Mouse (Mus musculus) spleen, embryonic (tissue): ENCODE results near the gene Ddx3x.
"Not testable (repeated sequence)": the region's sequence is repeated elsewhere in the genome, so short reads cannot be mapped to it uniquely, and the experiment has no call there.

Experiments
- CTCF ChIA-PET: fragments of 350-600 bp; sonication (Branson Sonifier 250); formaldehyde crosslinking; loops from one replicate; lab custom pipeline; 2022; lab: Charles Lee

Gene Ddx3x

DNA sequence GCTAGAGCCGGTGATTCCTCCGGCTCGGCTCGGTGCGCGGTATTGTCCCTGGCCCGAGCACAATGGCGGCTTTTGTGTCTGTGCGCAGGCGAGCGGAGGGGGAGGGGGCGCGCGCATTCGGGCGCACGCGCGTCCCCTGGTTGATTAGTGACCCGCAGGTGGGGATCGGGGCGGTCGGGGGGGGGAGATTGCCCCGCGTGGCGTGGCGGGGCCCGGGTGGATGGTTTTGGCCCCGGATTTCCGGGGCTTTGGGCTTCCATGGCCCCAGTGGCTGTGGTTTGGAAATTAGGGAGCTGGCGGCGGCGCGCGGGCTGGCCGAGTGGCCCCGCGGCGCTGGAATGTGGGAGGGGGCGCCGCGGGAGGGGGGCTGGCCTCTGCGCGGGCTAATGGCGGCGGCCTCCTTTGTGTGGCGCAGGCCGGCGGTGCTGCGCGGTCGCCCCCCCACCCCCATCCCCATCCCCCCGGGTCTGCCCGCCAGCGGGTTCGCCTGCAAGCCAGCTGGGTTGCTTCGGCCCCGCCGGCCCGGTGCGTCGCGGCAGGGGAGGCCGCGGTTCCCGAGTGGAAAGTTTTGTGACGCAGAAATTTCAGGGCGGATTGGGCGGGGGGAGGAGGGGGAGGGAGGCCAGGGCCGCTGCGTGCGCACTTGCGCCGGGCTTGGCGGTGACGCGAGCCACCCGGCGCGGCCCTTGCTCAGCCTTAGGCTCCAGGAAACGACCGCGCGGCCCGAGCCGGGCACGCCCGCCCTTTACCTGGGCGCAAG lies 739 bp downstream of the Ddx3x start:
- CTCF ChIA-PET: interaction anchor here (0.7 kb wide), 1 partner anchor 8 kb away, joined by 3 read pairs; no protein-coding TSS in a partner anchor

DNA sequence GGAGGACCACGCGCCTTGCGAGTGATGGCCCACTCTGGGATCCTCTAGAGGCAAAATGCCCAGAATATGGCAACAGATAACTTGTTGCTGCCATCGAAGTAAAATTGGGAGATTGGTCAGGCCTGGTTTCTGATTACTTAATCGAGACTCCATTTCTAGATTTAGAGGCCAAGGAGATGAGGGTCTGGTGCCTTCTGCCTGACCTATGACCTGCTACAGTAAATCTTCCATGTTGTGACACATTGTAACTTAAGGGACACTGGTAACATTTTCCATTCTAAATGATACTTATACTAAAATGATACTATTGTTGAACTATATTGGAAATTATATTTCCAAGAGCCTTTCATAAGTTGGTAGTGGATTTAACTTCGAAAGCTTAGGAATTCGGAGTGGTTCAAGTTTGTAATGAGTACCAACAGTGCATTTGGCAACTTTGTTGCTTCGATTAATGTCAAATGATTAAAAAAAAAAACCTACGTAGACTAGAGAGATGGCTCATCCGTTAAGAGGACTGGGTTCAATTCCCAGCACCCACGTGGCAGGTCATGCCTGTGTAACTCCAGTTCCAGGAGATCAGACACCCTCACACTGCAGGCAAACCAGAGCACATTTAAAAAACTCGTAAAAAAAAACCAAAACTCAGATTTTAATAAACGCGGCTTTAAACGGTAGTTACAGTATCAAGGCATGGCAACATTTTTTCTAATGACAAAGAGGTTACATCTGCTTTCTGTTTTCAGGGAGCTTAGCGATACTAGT lies 1.5 kb downstream of the Ddx3x start:
- CTCF ChIA-PET: interaction anchor here (0.7 kb wide), 1 partner anchor 9 kb away, joined by 3 read pairs; no protein-coding TSS in a partner anchor

DNA sequence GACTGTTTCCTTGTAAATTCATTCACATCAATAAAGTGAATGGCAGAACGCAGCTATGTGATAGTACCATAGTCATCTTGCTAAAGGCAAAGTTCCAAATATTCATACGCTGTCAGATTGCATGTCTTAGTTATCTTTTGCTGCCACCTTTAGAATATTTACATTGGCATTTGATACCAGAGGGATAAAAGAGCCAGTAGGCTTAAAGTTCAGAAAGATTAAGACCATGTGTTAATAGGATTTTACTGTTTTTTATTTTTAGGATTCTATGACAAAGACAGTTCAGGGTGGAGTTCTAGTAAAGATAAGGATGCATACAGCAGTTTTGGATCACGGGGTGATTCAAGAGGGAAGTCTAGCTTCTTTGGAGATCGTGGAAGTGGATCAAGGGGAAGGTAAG lies 5.0 kb downstream of the Ddx3x start:
- CTCF ChIA-PET: no interaction called here

DNA sequence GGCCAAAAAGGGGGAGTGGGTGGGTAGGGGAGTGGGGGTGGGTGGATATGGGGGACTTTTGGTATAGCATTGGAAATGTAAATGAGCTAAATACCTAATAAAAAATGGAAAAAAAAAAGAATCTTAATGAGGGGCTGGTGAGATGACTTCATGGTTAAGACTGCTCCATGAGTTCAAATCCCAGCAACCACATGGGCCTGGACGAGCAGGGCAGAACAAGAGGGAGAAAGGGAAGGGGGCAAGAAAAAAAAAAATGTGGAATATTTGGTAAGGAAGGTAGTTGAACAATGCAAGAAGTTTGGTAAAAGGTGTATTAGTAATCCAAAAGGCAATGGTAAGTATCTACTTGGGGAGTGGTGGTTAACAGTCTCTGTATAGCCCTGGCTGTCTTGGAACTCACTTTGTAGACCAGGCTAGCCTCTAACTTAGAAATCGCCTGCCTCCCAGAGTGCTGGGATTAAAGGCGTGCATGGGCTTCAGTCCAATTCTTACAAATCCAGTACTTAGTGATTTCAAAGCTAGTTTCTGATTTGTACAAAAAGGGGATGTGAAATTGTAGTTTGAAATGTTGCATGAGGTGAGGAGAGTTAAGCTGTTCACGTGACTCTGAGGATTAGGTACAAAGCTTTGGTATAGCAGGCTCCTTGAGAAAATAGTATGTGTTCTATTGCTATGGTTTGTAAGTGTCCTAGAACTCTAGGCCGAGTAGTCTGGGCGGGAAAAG lies 13.9 kb downstream of the Ddx3x start:
- CTCF ChIA-PET: interaction anchor here (0.6 kb wide), 2 partner anchors 9 to 14 kb away, joined by 5 to 8 read pairs; no protein-coding TSS in a partner anchor

DNA sequence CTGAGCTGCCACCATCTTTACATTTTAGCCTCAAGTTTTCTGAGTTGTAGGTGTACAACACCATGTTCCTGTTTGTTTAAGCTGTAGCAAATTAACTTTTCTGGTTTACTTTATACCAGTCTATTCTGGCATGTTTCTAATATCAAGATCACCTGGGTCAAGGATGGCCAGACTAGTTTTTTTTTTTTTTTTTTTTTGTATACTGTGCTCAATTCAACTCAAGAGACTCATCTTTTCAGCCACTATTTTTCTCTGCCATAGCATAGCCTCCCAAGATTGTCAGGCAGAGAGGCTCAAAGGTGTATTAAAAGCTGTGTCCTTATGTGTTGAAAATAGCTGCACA lies 14.4 kb downstream of the Ddx3x start:
- CTCF ChIA-PET: interaction anchor here (0.6 kb wide), 3 partner anchors 9 to 67 kb away, joined by 5 to 8 read pairs (median 7); no protein-coding TSS in a partner anchor

DNA sequence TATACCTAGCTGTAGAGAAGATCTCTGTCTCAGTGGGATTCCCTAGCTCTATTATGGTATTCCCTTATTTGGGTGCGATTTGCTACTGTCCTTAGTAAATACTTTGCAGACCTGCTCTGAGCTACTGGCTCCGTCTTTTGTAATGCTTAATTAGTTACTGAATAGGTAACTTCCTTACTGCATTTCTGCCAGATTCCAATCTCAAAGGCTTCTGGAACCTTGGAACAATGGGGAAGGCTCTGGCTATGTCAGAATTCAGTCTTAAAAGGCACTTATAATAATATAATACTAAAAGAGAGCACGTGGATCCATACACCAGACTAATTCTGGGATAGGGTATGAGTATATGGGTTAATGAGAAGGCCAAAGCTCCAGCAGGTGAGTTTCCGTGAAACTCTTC lies 15.5 kb downstream of the Ddx3x start:
- CTCF ChIA-PET: not testable (repeated sequence)

DNA sequence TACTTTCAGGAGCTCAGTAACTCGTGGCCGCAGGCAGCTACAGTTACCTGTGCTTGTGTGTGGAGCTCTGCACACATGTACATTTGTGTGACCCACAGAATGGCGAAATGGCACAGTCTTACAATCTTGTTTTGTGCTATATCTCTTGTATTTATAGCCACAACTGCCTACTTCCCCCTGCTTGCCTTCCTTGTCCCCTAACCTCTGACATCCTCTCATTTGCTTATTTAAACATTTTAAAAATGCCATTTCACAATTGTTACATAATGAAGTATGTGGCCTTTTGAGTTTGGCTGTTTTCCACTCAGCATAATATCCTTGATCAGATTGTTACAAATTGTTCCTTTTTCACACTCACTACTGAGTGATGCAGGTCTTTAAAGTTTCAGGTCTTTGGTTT lies 25.4 kb downstream of the Ddx3x start:
- CTCF ChIA-PET: no interaction called here

DNA sequence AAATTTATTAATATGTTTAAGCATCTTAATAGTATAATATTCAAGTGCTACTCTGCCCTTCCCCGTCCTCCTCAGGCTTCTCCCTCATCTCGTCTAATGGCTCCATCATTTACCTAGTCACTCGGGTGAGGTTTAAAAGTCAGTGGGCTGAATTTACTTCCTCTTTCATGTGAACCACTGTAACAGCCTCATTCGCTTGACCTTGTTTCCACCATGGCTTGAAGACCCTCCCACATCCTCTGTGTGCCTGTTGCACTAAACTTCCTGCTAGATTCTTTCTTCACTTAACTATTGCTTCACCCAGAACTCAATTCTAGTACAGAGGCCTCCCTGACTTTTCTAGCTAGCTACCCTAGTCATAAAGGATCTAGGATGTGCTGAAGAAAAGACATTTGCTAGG lies 30.6 kb downstream of the Ddx3x start:
- CTCF ChIA-PET: no interaction called here

DNA sequence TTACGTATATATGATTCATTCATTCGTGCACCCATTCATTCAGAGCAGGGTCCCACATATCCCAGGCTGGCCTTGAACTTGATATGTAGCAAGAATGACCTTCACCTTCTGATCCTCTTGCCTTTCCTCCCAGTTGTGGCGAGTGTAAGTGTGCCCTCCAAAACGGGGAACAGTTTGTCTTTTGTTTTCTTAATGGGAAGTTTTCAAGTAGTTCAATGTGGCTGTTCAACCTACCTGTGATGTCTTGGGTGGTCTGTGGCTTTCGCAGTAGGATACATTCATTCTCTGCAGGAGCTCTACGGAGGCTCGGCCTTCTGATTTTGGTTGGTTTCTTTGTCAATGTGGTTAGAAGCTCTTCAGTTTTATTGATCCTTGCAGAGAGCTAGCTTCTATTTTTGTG lies 48.8 kb downstream of the Ddx3x start:
- CTCF ChIA-PET: interaction anchor here (0.6 kb wide), 1 partner anchor 75 kb away, joined by 4 read pairs; no protein-coding TSS in a partner anchor
